In the genomic region with DNA sequence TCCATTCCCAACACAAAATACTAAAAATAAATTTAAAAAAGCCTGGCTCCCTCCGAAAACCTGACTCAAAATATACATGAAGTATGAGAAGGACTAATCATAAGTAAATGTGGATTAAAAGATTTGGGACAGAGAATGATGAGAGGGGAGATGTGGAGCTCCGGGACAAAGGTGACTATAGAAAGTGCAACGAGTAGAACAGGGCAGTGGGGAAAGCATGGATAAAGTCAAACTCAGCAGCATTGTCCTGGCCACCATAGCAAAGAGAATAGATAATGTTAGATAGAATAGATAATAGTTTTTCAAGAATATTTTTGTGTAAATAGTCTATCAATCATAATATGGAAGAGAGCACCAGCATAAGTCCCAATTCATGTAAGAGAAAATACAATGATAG, we compare ENCODE assay signal across 7 mouse cellular contexts. TPM values are rescaled to one million over a fixed set of nuclear protein-coding genes. Genes with fewer than 3 reads are reported as not detected.
DNase-seq lines count a peak whose midpoint lies in the region; ATAC-seq and TF ChIP-seq lines count a peak whose summit lies in the region.

No protein-coding gene starts in this region.

- H3K36me3 ChIP-seq in megakaryocyte, embryonic 14.5 days (replicated peaks; ENCODE audit: low read length): peaks cover 9% of the 10 kb centered on the region
- H3K36me3 ChIP-seq in forebrain, postnatal 0 days (ENCODE audit: insufficient read depth): peaks cover 7% of the 10 kb centered on the region; the same call in 1 of the 2 replicates
- no peaks in the 10 kb centered on the region for H3K36me3 ChIP-seq in liver, embryonic 15.5 days (replicated peaks)
- no peaks in the 10 kb centered on the region for H3K36me3 ChIP-seq in thymus, adult 2 months (ENCODE audit: control insufficient read depth, insufficient read depth, low read length)

- peak overlapping the region; percentile 53 for H3K4me2 ChIP-seq in forebrain, postnatal 0 days (ENCODE audit: low read depth)
- peak overlapping the region; percentile 68 for H3K4me2 ChIP-seq in liver, embryonic 15.5 days

- no peaks in the 10 kb centered on the region for H3K27me3 ChIP-seq in megakaryocyte, embryonic 14.5 days (replicated peaks)
- H3K27me3 ChIP-seq in forebrain, postnatal 0 days (ENCODE audit: insufficient read depth, low read length): no peaks in the 10 kb centered on the region
- no peaks in the 10 kb centered on the region for H3K27me3 ChIP-seq in liver, embryonic 15.5 days
- H3K27me3 ChIP-seq in thymus, adult 2 months (ENCODE audit: control insufficient read depth, insufficient read depth, low read length): no peaks in the 10 kb centered on the region

- WGBS in forebrain, postnatal 0 days: 47% methylated on average over 3 of the region's 3 CpGs
- WGBS in liver, embryonic 15.5 days (ENCODE audit: insufficient replicate concordance): 68% methylated on average over 3 of the region's 3 CpGs
- 83% methylated on average over 3 of the region's 3 CpGs for WGBS in thymus, adult 2 months

- no peak for ATAC-seq in megakaryocyte, adult 5-6 weeks (ENCODE audit: poor library complexity, severe bottlenecking)
- no peak for ATAC-seq in forebrain, postnatal 0 days
- ATAC-seq in liver, embryonic 15.5 days (ENCODE audit: insufficient read depth): no peak
- no peak for ATAC-seq in granulocyte monocyte progenitor cell, adult 5-6 weeks (replicated peaks; ENCODE audit: poor library complexity, severe bottlenecking)

- H3K27ac ChIP-seq in forebrain, postnatal 0 days (ENCODE audit: low read depth, low read length): peak overlapping the region; percentile 85
- H3K27ac ChIP-seq in liver, embryonic 15.5 days (replicated peaks): no peak overlapping the region
- no peak overlapping the region for H3K27ac ChIP-seq in thymus, adult 2 months (ENCODE audit: control insufficient read depth, insufficient read depth, low read length)

- DNase-seq in forebrain, postnatal 0 days: no peak
- DNase-seq in frontal cortex, postnatal 14 days (ENCODE audit: low spot score in 2 of 2): no peak
- no peak for DNase-seq in thymus, adult 2 months

- TF ChIP-seq CTCF in forebrain, postnatal 0 days (IDR thresholded peaks at IDR 0.05; ENCODE audit: low read depth): no peak
- TF ChIP-seq CTCF in thymus, adult 2 months (IDR thresholded peaks at IDR 0.05; ENCODE audit: borderline replicate concordance, control insufficient read depth, extremely low read depth, insufficient read depth, low read length, poor library complexity): no peak

- H3K9me3 ChIP-seq in megakaryocyte, embryonic 14.5 days: no peaks in the 10 kb centered on the region
- no peaks in the 10 kb centered on the region for H3K9me3 ChIP-seq in forebrain, postnatal 0 days (ENCODE audit: low read length)
- H3K9me3 ChIP-seq in liver, embryonic 15.5 days (replicated peaks): no peaks in the 10 kb centered on the region

- peak overlapping the region; percentile 92 for H3K4me3 ChIP-seq in megakaryocyte, embryonic 14.5 days (replicated peaks)
- H3K4me3 ChIP-seq in forebrain, postnatal 0 days (ENCODE audit: low read depth, low read length): peak overlapping the region; percentile 50
- peak overlapping the region; percentile 64 for H3K4me3 ChIP-seq in liver, embryonic 15.5 days (replicated peaks)
- H3K4me3 ChIP-seq in thymus, adult 2 months (ENCODE audit: control insufficient read depth, insufficient read depth, low read length): no peak overlapping the region

- H3K9ac ChIP-seq in forebrain, postnatal 0 days: peak overlapping the region; percentile 79
- no peak overlapping the region for H3K9ac ChIP-seq in liver, embryonic 15.5 days

- H3K4me1 ChIP-seq in megakaryocyte, embryonic 14.5 days: peaks cover 7% of the 10 kb centered on the region; the same call in 1 of the 2 replicates
- no peaks in the 10 kb centered on the region for H3K4me1 ChIP-seq in forebrain, postnatal 0 days (ENCODE audit: insufficient read depth)
- no peaks in the 10 kb centered on the region for H3K4me1 ChIP-seq in liver, embryonic 15.5 days (replicated peaks)
- H3K4me1 ChIP-seq in thymus, adult 2 months (replicated peaks; ENCODE audit: control insufficient read depth, insufficient read depth, low read length): 0 out of 2 replicates have a peak, but pooled peaks cover 3% of the 10 kb centered on the region

- TF ChIP-seq POLR2A in thymus, adult 2 months (IDR thresholded peaks at IDR 0.05; ENCODE audit: control insufficient read depth, extremely low read depth, insufficient read depth, low read length, poor library complexity): no peak

RNA-seq across cellular contexts. Expression of a gene that starts 48.7 kb away (rescaled TPM):
- 0.13 TPM in 1 of 2 replicates, not detected in the other for polyA plus RNA-seq in megakaryocyte, embryonic 14.5 days (2012; ENCODE audit: insufficient read depth, low replicate concordance)
- 5.7 and 7.8 TPM in 2 replicates for total RNA-seq in megakaryocyte, adult 5-6 weeks (2015)
- total RNA-seq in megakaryocyte, adult 5-6 weeks (2017): 4.5 and 5.0 TPM in 2 replicates
- total RNA-seq in forebrain, postnatal 0 days (2014; rRNA removed): 21.8 and 24.9 TPM in 2 replicates
- polyA plus RNA-seq in forebrain, postnatal 0 days (2015; fragmentation: Nextera tagmentation; extraction: Ambion mirVana): 11.3 and 13.7 TPM in 2 replicates
- polyA plus RNA-seq in liver, embryonic 15.5 days (2015; fragmentation: Nextera tagmentation; extraction: Ambion mirVana): 1.8 and 2.0 TPM in 2 replicates
- total RNA-seq in granulocyte monocyte progenitor cell, adult 5-6 weeks (2014; fragmentation: Nextera tagmentation): 12.6 and 13.9 TPM in 2 replicates
- total RNA-seq in granulocyte monocyte progenitor cell, adult 5-6 weeks (2017): 7.1 and 13.3 TPM in 2 replicates
- polyA plus RNA-seq in thymus, adult 2 months (2012; rRNA removed): 2.5 and 3.7 TPM in 2 replicates
